Mouse (Mus musculus): ENCODE measurements around the gene Zbtb16. TPM values are rescaled to one million over a fixed set of nuclear protein-coding genes. Genes with fewer than 3 reads are reported as not detected.

Zbtb16 gene
- polyA plus RNA-seq, 1 experiment from 2014 or later = 5.3 TPM

DNA sequence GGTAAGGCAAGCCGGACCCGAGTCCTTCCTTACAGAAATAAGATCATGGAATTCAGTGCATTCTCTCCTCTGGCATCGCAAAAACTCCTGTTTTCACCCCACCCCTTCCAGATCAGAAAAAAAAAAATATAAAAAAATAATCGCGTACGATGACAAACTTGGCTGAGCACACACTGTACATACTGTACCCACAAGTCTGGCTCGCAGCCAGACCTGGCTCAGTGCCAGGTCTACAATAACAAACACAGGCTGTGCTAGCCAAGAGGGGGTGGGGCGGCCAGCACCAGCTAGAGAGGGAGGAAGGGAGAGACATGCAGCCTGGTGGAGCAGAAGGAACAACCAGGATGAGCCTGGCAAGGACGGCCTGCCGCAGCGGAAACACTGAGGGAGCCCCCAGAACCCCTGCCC, 95.9 kb downstream of the Zbtb16 start:
- H3K27me3 ChIP-seq (ENCODE audit: control insufficient read depth, insufficient read depth, low read length) = no peaks in the 10 kb centered on the region
- ATAC-seq (ENCODE audit: low FRiP score) (peak; percentile 91), DNase-seq (ENCODE audit: low spot score) (peak; percentile 95)
- H3K27ac ChIP-seq = peak overlapping the region; percentile 82; the same call in 1 of the 2 replicates
- WGBS = 22% methylated on average over 11 of the region's 11 CpGs
- H3K4me3 ChIP-seq (replicated peaks; ENCODE audit: low read length) = no peak overlapping the region
- 0 out of 2 replicates have a peak overlapping the region, but pooled peaks have one; percentile 32 for H3K9ac ChIP-seq
- H3K9me3 ChIP-seq (ENCODE audit: control insufficient read depth, low read length) = no peaks in the 10 kb centered on the region
- 0 out of 2 replicates have a peak overlapping the region, but pooled peaks have one; percentile 1 for H3K4me2 ChIP-seq (replicated peaks)
- H3K36me3 ChIP-seq (replicated peaks; ENCODE audit: control insufficient read depth, insufficient read depth) = no peaks in the 10 kb centered on the region
- H3K4me1 ChIP-seq (replicated peaks; ENCODE audit: control insufficient read depth, insufficient read depth, low read length) = peaks cover 46% of the 10 kb centered on the region

DNA sequence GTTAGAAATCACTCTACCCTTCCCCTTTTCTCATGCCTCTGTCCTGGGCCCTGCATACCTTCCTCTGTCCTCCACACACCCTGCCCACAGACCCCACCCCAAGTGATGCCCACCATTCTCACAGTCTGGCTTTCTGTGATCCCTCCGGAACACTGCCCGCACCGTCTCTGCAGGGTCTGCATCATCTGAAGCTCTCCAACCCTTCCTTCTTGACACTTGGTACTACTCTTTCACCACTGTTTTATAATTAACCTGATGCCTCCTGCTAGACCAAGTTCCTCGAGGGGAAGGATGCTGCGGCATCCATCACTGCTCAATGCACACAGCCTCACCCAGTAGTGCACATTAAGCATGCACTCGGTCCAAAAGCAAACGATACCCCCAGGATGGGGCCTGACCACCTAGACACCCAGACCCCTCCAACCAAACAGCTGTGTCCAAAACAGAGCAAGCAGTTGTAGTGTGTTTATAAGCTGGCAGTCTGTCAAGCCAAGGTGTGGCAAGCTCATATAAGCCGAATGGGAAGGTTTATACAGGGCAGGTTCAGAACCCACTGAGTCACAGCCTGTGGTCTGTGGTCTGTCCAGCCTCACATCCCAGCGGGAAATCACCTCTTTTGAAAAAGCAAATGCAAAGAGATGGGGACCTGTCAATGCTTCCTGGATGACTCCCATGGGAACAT, 97.1 kb downstream of the Zbtb16 start:
- Histone ChIP-seq H3K27me3 (ENCODE audit: control insufficient read depth, insufficient read depth, low read length) (no peaks in the 10 kb centered on the region), H3K27ac (no peak overlapping the region), H3K9ac (no peak overlapping the region), H3K36me3 (replicated peaks; ENCODE audit: control insufficient read depth, insufficient read depth) (no peaks in the 10 kb centered on the region), H3K4me3 (replicated peaks; ENCODE audit: low read length) (no peak overlapping the region), H3K4me1 (replicated peaks; ENCODE audit: control insufficient read depth, insufficient read depth, low read length) (peaks cover 58% of the 10 kb centered on the region), H3K4me2 (replicated peaks) (no peak overlapping the region), H3K9me3 (ENCODE audit: control insufficient read depth, low read length) (no peaks in the 10 kb centered on the region)
- ATAC-seq (ENCODE audit: low FRiP score) (no peak), DNase-seq (ENCODE audit: low spot score) (no peak)
- 75% methylated on average over 9 of the region's 9 CpGs for WGBS

DNA sequence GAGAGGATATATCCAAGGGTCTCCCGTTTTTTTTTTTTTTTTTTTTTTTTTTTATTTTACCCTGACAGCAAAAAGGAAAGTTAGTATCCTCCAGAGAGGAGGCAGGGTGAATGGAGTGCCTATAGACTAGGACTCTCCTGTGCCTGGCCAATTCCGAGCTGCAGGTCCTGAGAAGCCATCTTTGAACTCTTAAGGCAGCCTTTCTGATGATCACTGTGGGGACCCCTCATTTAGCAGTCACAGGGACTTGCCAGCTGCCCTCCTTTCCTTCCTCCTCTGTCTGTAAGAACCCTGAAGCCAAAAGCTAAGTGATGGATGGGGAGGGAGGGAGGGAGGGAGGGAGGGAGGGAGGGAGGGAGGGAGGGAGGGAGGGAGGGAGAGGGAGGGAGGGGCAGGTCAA, 98.1 kb downstream of the Zbtb16 start:
- peaks cover 68% of the 10 kb centered on the region for H3K4me1 ChIP-seq (replicated peaks; ENCODE audit: control insufficient read depth, insufficient read depth, low read length)
- no peaks in the 10 kb centered on the region for H3K27me3 ChIP-seq (ENCODE audit: control insufficient read depth, insufficient read depth, low read length)
- no peaks in the 10 kb centered on the region for H3K36me3 ChIP-seq (replicated peaks; ENCODE audit: control insufficient read depth, insufficient read depth)
- WGBS = 41% methylated on average over 2 of the region's 2 CpGs
- ATAC-seq (ENCODE audit: low FRiP score) (no peak), DNase-seq (ENCODE audit: low spot score) (no peak)
- 0 out of 2 replicates have a peak overlapping the region, but pooled peaks have one; percentile 28 for H3K4me2 ChIP-seq (replicated peaks)
- H3K9me3 ChIP-seq (ENCODE audit: control insufficient read depth, low read length) = no peaks in the 10 kb centered on the region
- no peak overlapping the region for H3K9ac ChIP-seq
- H3K4me3 ChIP-seq (replicated peaks; ENCODE audit: low read length) = no peak overlapping the region
- H3K27ac ChIP-seq = peak overlapping the region; percentile 80; the same call in 1 of the 2 replicates

DNA sequence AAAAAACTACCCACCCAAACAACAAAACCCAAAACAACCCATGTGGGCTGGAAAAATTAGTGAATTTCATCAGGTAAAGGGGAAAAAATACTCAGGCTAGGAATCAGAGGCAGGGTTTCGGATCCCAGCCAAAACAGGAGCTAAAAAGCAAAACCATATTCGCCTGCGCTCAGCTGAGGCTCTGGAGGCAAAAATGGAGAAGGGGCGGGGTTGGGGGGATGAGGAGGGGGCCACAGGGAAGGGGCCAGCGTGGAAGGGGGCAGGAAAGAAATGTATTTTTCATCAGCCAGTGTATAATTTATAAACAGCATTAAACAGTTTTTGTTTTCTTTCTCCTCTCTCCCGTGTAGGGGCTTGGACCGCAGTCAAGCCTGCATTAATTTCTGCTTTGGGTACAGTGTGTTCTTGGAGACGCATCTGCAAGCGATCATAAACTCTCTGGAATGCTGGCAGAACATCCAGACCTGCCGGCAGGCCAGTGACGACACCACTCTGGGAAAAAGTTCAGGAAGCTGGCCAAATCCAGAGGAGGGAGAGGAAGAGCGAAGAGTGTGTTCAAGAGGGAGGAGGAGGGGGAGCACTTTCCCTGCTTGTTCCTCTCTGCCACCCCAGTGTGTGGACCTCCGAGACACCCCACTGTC, 98.7 kb downstream of the Zbtb16 start:
- H3K4me3 ChIP-seq (replicated peaks; ENCODE audit: low read length) = no peak overlapping the region
- peak overlapping the region; percentile 28 for H3K4me2 ChIP-seq (replicated peaks)
- H3K4me1 ChIP-seq (replicated peaks; ENCODE audit: control insufficient read depth, insufficient read depth, low read length) = peaks cover 74% of the 10 kb centered on the region
- no peaks in the 10 kb centered on the region for H3K27me3 ChIP-seq (ENCODE audit: control insufficient read depth, insufficient read depth, low read length)
- DNase-seq (ENCODE audit: low spot score) (peak; percentile 72), ATAC-seq (ENCODE audit: low FRiP score) (no peak)
- no peaks in the 10 kb centered on the region for H3K36me3 ChIP-seq (replicated peaks; ENCODE audit: control insufficient read depth, insufficient read depth)
- 26% methylated on average over 13 of the region's 13 CpGs for WGBS
- no peaks in the 10 kb centered on the region for H3K9me3 ChIP-seq (ENCODE audit: control insufficient read depth, low read length)
- H3K9ac ChIP-seq = peak overlapping the region; percentile 18; the same call in 1 of the 2 replicates
- peak overlapping the region; percentile 80 for H3K27ac ChIP-seq

DNA sequence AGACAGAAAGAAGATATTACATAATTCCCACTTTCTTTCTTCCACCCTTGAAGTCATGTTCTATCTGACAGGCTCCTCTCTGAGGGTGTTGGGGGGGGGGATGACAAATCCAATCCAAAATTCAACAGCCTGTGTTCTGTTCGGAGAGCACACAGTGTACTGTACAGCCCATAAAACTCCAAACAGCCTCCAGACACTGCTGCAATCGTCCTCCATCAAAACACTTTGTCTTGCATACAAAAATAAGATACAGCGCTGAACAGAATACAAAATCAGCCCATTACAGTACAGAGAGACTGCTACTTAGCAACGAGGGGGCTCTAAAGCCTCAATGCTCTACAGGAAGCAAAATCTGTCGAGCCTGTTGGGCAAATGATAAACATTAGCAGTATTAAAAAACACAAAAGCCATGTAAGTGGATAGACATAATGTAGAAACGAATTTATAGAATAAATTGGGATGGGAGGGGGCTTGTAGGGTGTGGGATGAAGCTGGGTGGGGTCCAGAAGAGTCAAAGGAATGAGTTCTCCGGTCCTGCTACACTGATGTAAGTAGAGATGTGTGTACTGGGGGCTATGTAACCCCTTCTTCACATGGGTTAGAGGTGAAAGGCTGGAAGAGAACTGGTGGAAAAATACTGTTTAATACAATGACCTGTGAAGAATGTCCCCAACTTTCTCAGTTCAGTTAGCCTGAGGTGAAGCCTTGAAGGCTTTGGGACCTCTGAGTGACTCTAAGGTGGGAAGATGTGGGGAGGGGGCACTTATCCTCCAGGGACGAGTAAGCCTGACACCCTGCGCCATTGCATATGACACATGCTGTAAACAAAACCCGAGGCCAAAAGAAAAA, 99.4 kb downstream of the Zbtb16 start:
- H3K4me2 ChIP-seq (replicated peaks) = peak overlapping the region; percentile 28
- ATAC-seq (ENCODE audit: low FRiP score) (peak; percentile 25; the same call in 1 of the 2 replicates), DNase-seq (ENCODE audit: low spot score) (peak; percentile 69)
- H3K27ac ChIP-seq = peak overlapping the region; percentile 80
- no peaks in the 10 kb centered on the region for H3K9me3 ChIP-seq (ENCODE audit: control insufficient read depth, low read length)
- H3K9ac ChIP-seq = peak overlapping the region; percentile 18; the same call in 1 of the 2 replicates
- 25% methylated on average over 10 of the region's 10 CpGs for WGBS
- no peaks in the 10 kb centered on the region for H3K36me3 ChIP-seq (replicated peaks; ENCODE audit: control insufficient read depth, insufficient read depth)
- peaks cover 75% of the 10 kb centered on the region for H3K4me1 ChIP-seq (replicated peaks; ENCODE audit: control insufficient read depth, insufficient read depth, low read length)
- H3K27me3 ChIP-seq (ENCODE audit: control insufficient read depth, insufficient read depth, low read length) = no peaks in the 10 kb centered on the region
- H3K4me3 ChIP-seq (replicated peaks; ENCODE audit: low read length) = no peak overlapping the region

DNA sequence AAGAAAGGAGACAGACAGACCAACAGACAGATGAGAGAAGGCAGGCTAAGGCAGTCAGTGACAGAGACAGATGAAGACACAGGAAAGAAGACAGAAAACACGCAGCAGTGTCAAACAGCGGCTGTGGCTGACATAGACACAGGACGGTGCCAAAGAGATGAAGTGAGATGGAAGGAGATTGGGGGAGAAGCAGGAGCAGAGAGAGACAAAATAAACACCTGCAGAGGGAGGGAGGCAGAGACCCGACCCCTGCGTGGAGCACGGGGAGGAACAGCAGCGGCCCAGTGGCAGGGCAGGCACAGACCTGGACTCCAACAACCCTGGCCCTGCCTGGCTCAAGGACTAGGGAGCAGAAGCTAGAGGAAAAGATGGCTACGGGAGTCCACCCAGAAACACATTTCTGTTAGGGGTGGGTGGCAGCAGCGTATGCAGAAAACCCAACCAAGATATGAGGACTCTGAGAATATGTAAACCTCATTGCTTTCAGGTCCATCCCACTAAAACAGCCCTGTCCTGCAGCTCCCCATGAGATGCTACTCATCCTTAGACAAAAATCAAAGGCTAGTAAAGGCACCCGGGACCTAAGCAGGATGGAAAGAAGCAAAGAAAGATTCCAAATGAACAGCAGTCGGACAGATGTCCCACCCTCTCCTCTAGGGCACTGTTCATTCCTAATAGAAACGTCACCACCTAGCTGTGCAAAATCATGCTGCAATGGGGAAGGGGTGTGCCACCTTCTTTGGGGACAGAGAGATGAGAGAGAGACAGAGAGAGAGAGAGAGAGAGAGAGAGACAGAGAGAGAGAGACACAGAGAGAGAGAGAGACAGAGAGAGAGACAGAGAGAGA, 100.3 kb downstream of the Zbtb16 start:
- peak overlapping the region; percentile 42 for H3K9ac ChIP-seq
- peak overlapping the region; percentile 80 for H3K27ac ChIP-seq
- DNase-seq (ENCODE audit: low spot score) (no peak), ATAC-seq (ENCODE audit: low FRiP score) (no peak)
- peak overlapping the region; percentile 28; the same call in 1 of the 2 replicates for H3K4me2 ChIP-seq (replicated peaks)
- H3K4me3 ChIP-seq (replicated peaks; ENCODE audit: low read length) = no peak overlapping the region
- H3K27me3 ChIP-seq (ENCODE audit: control insufficient read depth, insufficient read depth, low read length) = no peaks in the 10 kb centered on the region
- H3K4me1 ChIP-seq (replicated peaks; ENCODE audit: control insufficient read depth, insufficient read depth, low read length) = peaks cover 76% of the 10 kb centered on the region
- H3K36me3 ChIP-seq (replicated peaks; ENCODE audit: control insufficient read depth, insufficient read depth) = no peaks in the 10 kb centered on the region
- 42% methylated on average over 12 of the region's 12 CpGs for WGBS
- H3K9me3 ChIP-seq (ENCODE audit: control insufficient read depth, low read length) = no peaks in the 10 kb centered on the region

DNA sequence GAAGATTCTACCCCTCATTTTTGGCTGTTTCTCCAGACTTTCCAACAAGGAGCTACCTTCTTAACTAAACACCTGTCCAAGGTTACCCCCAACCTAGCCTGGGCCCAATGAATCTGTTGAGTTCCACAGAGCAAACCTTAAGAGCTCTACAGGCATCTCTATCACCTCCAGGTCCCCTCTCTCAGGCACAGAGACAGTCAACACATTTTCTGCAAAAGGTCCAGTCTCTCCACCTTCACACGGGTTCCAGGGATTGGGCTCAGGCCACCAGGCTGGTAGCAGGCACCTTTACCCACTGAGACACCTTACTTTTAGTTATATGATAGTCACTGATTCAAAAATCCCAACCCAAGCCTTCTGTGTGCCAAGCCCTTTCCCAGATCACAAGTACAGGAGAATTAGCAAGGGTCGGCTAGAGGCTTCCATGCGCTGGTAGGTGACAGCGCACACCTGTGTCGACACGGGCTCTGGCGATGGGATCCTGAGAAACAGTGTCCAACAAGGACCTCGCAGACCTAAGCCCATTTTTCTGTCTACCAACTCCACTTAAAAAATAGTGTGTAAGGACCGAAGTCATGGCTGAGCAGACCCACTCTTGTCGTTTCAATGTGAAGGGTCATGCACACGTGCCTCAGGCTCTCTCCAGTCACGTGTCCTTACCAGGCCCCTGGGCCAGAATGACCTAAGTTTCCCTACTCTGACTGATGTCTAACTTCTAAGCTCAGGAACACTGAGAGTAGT, 101.1 kb downstream of the Zbtb16 start:
- Histone ChIP-seq H3K36me3 (replicated peaks; ENCODE audit: control insufficient read depth, insufficient read depth) (no peaks in the 10 kb centered on the region), H3K4me3 (replicated peaks; ENCODE audit: low read length) (no peak overlapping the region), H3K4me1 (replicated peaks; ENCODE audit: control insufficient read depth, insufficient read depth, low read length) (peaks cover 77% of the 10 kb centered on the region), H3K27ac (peak overlapping the region; percentile 80), H3K27me3 (ENCODE audit: control insufficient read depth, insufficient read depth, low read length) (no peaks in the 10 kb centered on the region), H3K9me3 (ENCODE audit: control insufficient read depth, low read length) (no peaks in the 10 kb centered on the region), H3K9ac (0 out of 2 replicates have a peak overlapping the region, but pooled peaks have one; percentile 42), H3K4me2 (replicated peaks) (no peak overlapping the region)
- DNase-seq (ENCODE audit: low spot score) (no peak), ATAC-seq (ENCODE audit: low FRiP score) (no peak)
- 79% methylated on average over 12 of the region's 12 CpGs for WGBS
